Mouse (Mus musculus) heart, adult 2 months (tissue): ENCODE data around the gene Supt16.

Experiments used
- CTCF ChIP-seq: fragments of 200-600 bp; IDR thresholded peaks from 2 replicates; pipeline ENCODE4 v1.8.1; 2022; ENCODE audit warnings: antibody characterized with exemption, mild to moderate bottlenecking, moderate library complexity
- EP300 ChIP-seq: fragments of 200-500 bp; IDR thresholded peaks from 2 replicates; pipeline ENCODE4 v1.6.1; 2011; ENCODE audit warnings: low read depth, low read length, control low read depth; ENCODE audit not compliant: insufficient read depth
- POLR2A ChIP-seq: fragments of 200-500 bp; IDR thresholded peaks from 2 replicates; pipeline ENCODE4 v1.6.1; 2011; ENCODE audit warnings: mild to moderate bottlenecking, low read depth, low read length, control low read depth; ENCODE audit not compliant: insufficient read depth

GRCm38 (mm10) chr14:52160911-52161310 is 36.3 kb downstream of the Supt16 start:
- TF ChIP-seq CTCF (no peak), EP300 (no peak), POLR2A (no peak)
